Mouse (Mus musculus) lung, embryonic 16.5 days (tissue): ENCODE measurements around the gene Homer3. TPM values are rescaled to one million over a fixed set of nuclear protein-coding genes. Genes with fewer than 3 reads are reported as not detected.
A peak's percentile ranks its signal among the peaks of the same experiment; 100 is the strongest.

Experiments
- ATAC-seq: fragments of 200-750 bp; cut with Nextera tagmentation; 2 replicates; pipeline ENCODE4 v1.8.0; 2017; ENCODE audit warnings: low read depth, mild to moderate bottlenecking, moderate library complexity
- H3K27ac ChIP-seq: fragments of 300-500 bp; sonication (generic); 2 replicates; pipeline ENCODE4 v1.5.1; 2014; ENCODE audit warnings: mild to moderate bottlenecking, control low read depth, low read length
- H3K27me3 ChIP-seq: fragments of 300-500 bp; sonication (generic); 2 replicates; pipeline ENCODE4 v1.6.1; 2014; ENCODE audit warnings: low read depth, low read length, mixed read lengths; ENCODE audit not compliant: control insufficient read depth, insufficient read depth
- H3K36me3 ChIP-seq: fragments of 300-500 bp; sonication (generic); 2 replicates; pipeline ENCODE4 v1.6.1; 2014; ENCODE audit warnings: low read length; ENCODE audit not compliant: control insufficient read depth, insufficient read depth
- H3K4me1 ChIP-seq: fragments of 300-500 bp; sonication (generic); replicated peaks from 2 replicates; pipeline ENCODE4 v1.6.1; 2014; ENCODE audit warnings: low read length, mixed read lengths; ENCODE audit not compliant: control insufficient read depth, insufficient read depth
- H3K4me2 ChIP-seq: fragments of 300-500 bp; sonication (generic); 2 replicates; pipeline ENCODE4 v1.6.1; 2014; ENCODE audit warnings: low read depth, low read length, control low read depth
- H3K4me3 ChIP-seq: fragments of 300-500 bp; sonication (generic); 2 replicates; pipeline ENCODE4 v1.5.1; 2014; ENCODE audit warnings: mild to moderate bottlenecking, low read length, control low read depth
- H3K9ac ChIP-seq: fragments of 300-500 bp; sonication (generic); 2 replicates; pipeline ENCODE4 v1.6.1; 2014; ENCODE audit warnings: low read length, control low read depth
- H3K9me3 ChIP-seq: fragments of 300-500 bp; sonication (generic); 2 replicates; pipeline ENCODE4 v1.6.1; 2016; ENCODE audit warnings: low read length; ENCODE audit not compliant: control insufficient read depth
- WGBS: fragments of 180-500 bp; shearing (Covaris S2); extraction: QIAGEN DNeasy Blood & Tissue Kit; methylation state at CpG from one replicate; pipeline ENCODE4 v1.1.7; 2014; 5-methylcytosine and 5-hydroxymethylcytosine counted together
- polyA plus RNA-seq: library from polyadenylated mRNA; unstranded; fragments of >200 nt; fragmentation: Nextera tagmentation; extraction: Ambion mirVana; gene quantifications from 2 replicates; pipeline ENCODE4 v1.2.1, GENCODE M21; 2015

Gene Homer3
- polyA plus RNA-seq, 1 experiment from 2014 or later = 60.0 TPM

GRCm38 (mm10) chr8:70340659-70341058, 58.0 kb downstream of the Homer3 start:
- H3K36me3 ChIP-seq = peaks cover 71% of the 10 kb centered on the region
- WGBS = 88% methylated on average over 7 of the region's 7 CpGs
- ATAC-seq = no peak

GRCm38 (mm10) chr8:70342007-70342406, 59.4 kb downstream of the Homer3 start:
- H3K9me3 ChIP-seq = no peaks in the 10 kb centered on the region
- H3K4me3 ChIP-seq = no peak overlapping the region
- H3K27me3 ChIP-seq = no peaks in the 10 kb centered on the region
- peaks cover 57% of the 10 kb centered on the region for H3K36me3 ChIP-seq
- no peak overlapping the region for H3K4me2 ChIP-seq
- H3K27ac ChIP-seq = no peak overlapping the region
- 85% methylated on average over 14 of the region's 14 CpGs for WGBS
- no peak for ATAC-seq
- no peaks in the 10 kb centered on the region for H3K4me1 ChIP-seq
- no peak overlapping the region for H3K9ac ChIP-seq

More at GRCm38 (mm10) chr8:70340659-70341058, 58.0 kb downstream of the Homer3 start:
- H3K9me3 ChIP-seq = no peaks in the 10 kb centered on the region
- H3K27ac ChIP-seq = no peak overlapping the region
- no peaks in the 10 kb centered on the region for H3K27me3 ChIP-seq
- H3K4me3 ChIP-seq = no peak overlapping the region
- no peaks in the 10 kb centered on the region for H3K4me1 ChIP-seq
- H3K4me2 ChIP-seq = no peak overlapping the region
- H3K9ac ChIP-seq = no peak overlapping the region

- H3K9ac ChIP-seq = no peak overlapping the region
- H3K4me3 ChIP-seq = no peak overlapping the region
- WGBS = 64% methylated on average over 7 of the region's 7 CpGs
- ATAC-seq = no peak
- no peaks in the 10 kb centered on the region; the same call in 1 of the 2 replicates for H3K4me1 ChIP-seq
- H3K27ac ChIP-seq = no peak overlapping the region
- H3K27me3 ChIP-seq = no peaks in the 10 kb centered on the region
- no peak overlapping the region for H3K4me2 ChIP-seq
- H3K36me3 ChIP-seq = peaks cover 46% of the 10 kb centered on the region
- no peaks in the 10 kb centered on the region for H3K9me3 ChIP-seq
Measured at GRCm38 (mm10) chr8:70343076-70343475, 60.4 kb downstream of the Homer3 start.

- Histone ChIP-seq H3K9me3 (no peaks in the 10 kb centered on the region), H3K4me2 (no peak overlapping the region), H3K27ac (no peak overlapping the region), H3K4me3 (no peak overlapping the region), H3K4me1 (no peaks in the 10 kb centered on the region; the same call in 1 of the 2 replicates), H3K27me3 (no peaks in the 10 kb centered on the region), H3K36me3 (peaks cover 41% of the 10 kb centered on the region), H3K9ac (no peak overlapping the region)
- 54% methylated on average over 6 of the region's 6 CpGs for WGBS
- ATAC-seq = peak; percentile 41; the same call in 1 of the 2 replicates
Measured at GRCm38 (mm10) chr8:70343696-70344095, 61.1 kb downstream of the Homer3 start.

Other genes with a start within 250 kb of the Homer3 start
- gene Mau2, start 240.1 kb upstream of the Homer3 start, polyA plus RNA-seq = 54.0 and 55.1 TPM in 2 replicates
- 43.1 and 44.1 TPM in 2 replicates for gene Sugp1, start 240.0 kb upstream of the Homer3 start, polyA plus RNA-seq
- gene Tm6sf2, start 209.9 kb upstream of the Homer3 start, polyA plus RNA-seq = 0.94 and 1.2 TPM in 2 replicates
- 0.06 TPM in 1 of 2 replicates, not detected in the other for gene Hapln4, start 199.4 kb upstream of the Homer3 start, polyA plus RNA-seq
- 0.21 and 0.59 TPM in 2 replicates for gene Ncan, start 162.0 kb upstream of the Homer3 start, polyA plus RNA-seq
- gene Nr2c2ap, start 151.5 kb upstream of the Homer3 start, polyA plus RNA-seq = 29.6 and 31.1 TPM in 2 replicates
- gene Rfxank, start 143.7 kb upstream of the Homer3 start, polyA plus RNA-seq = 21.1 and 21.2 TPM in 2 replicates
- 53.0 and 56.6 TPM in 2 replicates for gene Borcs8, start 143.3 kb upstream of the Homer3 start, polyA plus RNA-seq
- 0.29 and 0.38 TPM in 2 replicates for gene Mef2b, start 143.1 kb upstream of the Homer3 start, polyA plus RNA-seq
- 68.8 and 69.9 TPM in 2 replicates for gene Tmem161a, start 110.5 kb upstream of the Homer3 start, polyA plus RNA-seq
- 5.1 and 5.2 TPM in 2 replicates for gene Slc25a42, start 70.5 kb upstream of the Homer3 start, polyA plus RNA-seq
- 29.9 and 30.9 TPM in 2 replicates for gene Sugp2, start 48.6 kb upstream of the Homer3 start, polyA plus RNA-seq
- 22.4 and 24.5 TPM in 2 replicates for gene Armc6, start 48.4 kb upstream of the Homer3 start, polyA plus RNA-seq
- gene Ddx49, start 19.7 kb downstream of the Homer3 start, polyA plus RNA-seq = 39.6 and 44.8 TPM in 2 replicates
- gene Cope, start 19.7 kb downstream of the Homer3 start, polyA plus RNA-seq = 325 and 349 TPM in 2 replicates
- gene Cers1, start 32.9 kb downstream of the Homer3 start, polyA plus RNA-seq = 2.4 and 3.0 TPM in 2 replicates
- 0.40 and 1.4 TPM in 2 replicates for gene Gdf1, start 47.0 kb downstream of the Homer3 start, polyA plus RNA-seq
- gene Upf1, start 70.5 kb downstream of the Homer3 start, polyA plus RNA-seq = 8.7 and 10.5 TPM in 2 replicates
- 0.68 and 0.75 TPM in 2 replicates for gene Comp, start 90.7 kb downstream of the Homer3 start, polyA plus RNA-seq
- gene Crtc1, start 156.8 kb downstream of the Homer3 start, polyA plus RNA-seq = 13.9 and 15.4 TPM in 2 replicates
- gene Klhl26, start 194.1 kb downstream of the Homer3 start, polyA plus RNA-seq = 28.8 and 29.4 TPM in 2 replicates
- 5.6 and 7.0 TPM in 2 replicates for gene Tmem59l, start 204.5 kb downstream of the Homer3 start, polyA plus RNA-seq
- 166 and 169 TPM in 2 replicates for gene Crlf1, start 210.3 kb downstream of the Homer3 start, polyA plus RNA-seq
- gene Rex1bd, start 223.9 kb downstream of the Homer3 start, polyA plus RNA-seq = 125 and 133 TPM in 2 replicates
- gene Uba52, start 228.0 kb downstream of the Homer3 start, polyA plus RNA-seq = 917 and 987 TPM in 2 replicates
- gene Fkbp8, start 244.9 kb downstream of the Homer3 start, polyA plus RNA-seq = 300 and 319 TPM in 2 replicates
- gene Kxd1, start 245.1 kb downstream of the Homer3 start, polyA plus RNA-seq = 54.0 and 55.3 TPM in 2 replicates